Mouse (Mus musculus): ENCODE measurements around the gene Maff. TPM values are rescaled to one million over a fixed set of nuclear protein-coding genes. Genes with fewer than 3 reads are reported as not detected.

Maff gene
- 34.6 and 40.8 TPM in 2 replicates for polyA plus RNA-seq (2012)

GRCm38 (mm10) chr15:79346051-79346793, at the start of gene Maff:
Maff (plus strand) TSS chr15:79346621.

GRCm38 (mm10) chr15:79328058-79328938, 18.1 kb upstream of the Maff start, which contains the start of gene Pla2g6:
Pla2g6 (minus strand) TSS chr15:79328390.

DNA sequence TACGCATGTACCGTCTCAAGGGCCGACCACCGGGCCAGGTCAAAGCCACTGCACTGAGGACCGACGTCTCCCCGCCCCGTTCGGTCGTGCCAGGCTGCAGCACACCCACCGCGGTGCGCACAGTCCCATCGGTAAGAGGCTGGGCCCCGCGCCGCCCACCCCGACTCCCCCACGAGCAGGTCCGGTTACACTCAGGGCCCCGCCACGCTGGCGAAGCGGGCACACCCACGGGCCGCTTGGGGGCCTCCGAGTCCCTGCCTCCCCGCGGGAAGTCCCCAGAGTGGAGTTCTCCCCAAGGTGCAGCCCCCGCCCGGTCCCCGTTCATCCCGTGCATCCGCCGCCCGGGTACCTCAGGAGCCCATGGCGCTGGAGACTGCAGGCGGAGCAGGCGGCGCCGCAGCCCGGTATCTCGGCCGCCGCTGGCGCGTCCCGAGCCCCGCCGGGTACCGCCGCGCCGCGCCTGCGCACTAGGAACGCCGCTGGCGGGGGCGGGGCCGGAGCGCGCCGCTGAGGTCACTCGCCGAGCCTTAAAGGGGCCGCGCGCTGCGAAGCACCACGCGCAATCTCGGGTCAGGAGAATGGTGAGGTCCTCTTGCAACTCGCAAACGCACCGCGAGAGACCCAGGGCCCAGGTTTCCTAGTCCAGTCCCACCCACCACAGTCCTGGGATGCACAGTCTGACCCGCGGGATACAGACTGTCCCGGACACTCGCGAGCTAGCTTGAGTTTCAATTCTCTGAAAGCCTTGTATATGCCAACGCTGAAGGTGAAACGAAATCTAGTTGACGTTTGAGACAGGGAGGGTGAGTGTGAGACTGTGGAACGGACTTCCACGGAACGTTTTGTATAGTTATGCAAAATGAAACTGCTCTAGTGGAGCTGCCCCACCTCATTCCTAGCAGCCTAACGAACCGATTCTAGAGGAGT, 56.7 kb downstream of the Maff start, which contains the start of gene Tmem184b:
Gene Tmem184b (minus strand): TSS at position 734 of the 927 bp plus-strand sequence.

Other genes with a start within 250 kb of the Maff start
- 31.7 and 33.5 TPM in 2 replicates for gene Micall1, start 237.7 kb upstream of the Maff start, polyA plus RNA-seq (2012)
- 229 and 258 TPM in 2 replicates for gene Polr2f, start 205.6 kb upstream of the Maff start, polyA plus RNA-seq (2012)
- 0.46 and 0.53 TPM in 2 replicates for gene 1700088E04Rik, start 205.4 kb upstream of the Maff start, polyA plus RNA-seq (2012)
- gene Sox10, start 181.4 kb upstream of the Maff start, polyA plus RNA-seq (2012) = 0.08 TPM in 1 of 2 replicates, not detected in the other
- 16.8 and 19.5 TPM in 2 replicates for gene Pick1, start 117.4 kb upstream of the Maff start, polyA plus RNA-seq (2012)
- gene Gm49486, start 117.2 kb upstream of the Maff start, polyA plus RNA-seq (2012) = 0.03 and 0.22 TPM in 2 replicates
- gene Slc16a8, start 91.9 kb upstream of the Maff start, polyA plus RNA-seq (2012) = not detected in 2 replicates
- gene Baiap2l2, start 61.1 kb upstream of the Maff start, polyA plus RNA-seq (2012) = 1.5 TPM in 2 replicates
- 25.5 and 39.2 TPM in 2 replicates for gene Pla2g6, start 18.2 kb upstream of the Maff start, polyA plus RNA-seq (2012)
- 62.5 and 64.0 TPM in 2 replicates for gene Tmem184b, start 56.9 kb downstream of the Maff start, polyA plus RNA-seq (2012)
- gene Csnk1e, start 108.9 kb downstream of the Maff start, polyA plus RNA-seq (2012) = 104 and 129 TPM in 2 replicates
- gene Kcnj4, start 158.6 kb downstream of the Maff start, polyA plus RNA-seq (2012) = not detected in 2 replicates
- gene Kdelr3, start 169.8 kb downstream of the Maff start, polyA plus RNA-seq (2012) = 0.09 and 0.10 TPM in 2 replicates
- 52.5 and 61.6 TPM in 2 replicates for gene Ddx17, start 200.1 kb downstream of the Maff start, polyA plus RNA-seq (2012)

Data from megakaryocyte-erythroid progenitor cell, adult 5 weeks (primary cell).